Mouse (Mus musculus) spleen, adult 10 weeks (tissue): ENCODE results near the gene Lyzl4. TPM values are rescaled to one million over a fixed set of nuclear protein-coding genes. Genes with fewer than 3 reads are reported as not detected.

Source experiments
- polyA plus RNA-seq: library from polyadenylated mRNA; stranded (reverse); fragments of 350-450 nt; fragmentation: Illumina TruSeq; extraction: RNeasy Lipid Tissue Mini Kit (QIAGEN cat#74804); gene quantifications from one replicate; pipeline ENCODE4 v1.2.3, GENCODE M21; 2015; ENCODE audit warnings: low replicate concordance; ENCODE audit not compliant: insufficient read depth

Gene Lyzl4
- not detected for polyA plus RNA-seq

GRCm38 (mm10) chr9:121642001-121642400 is at the start of gene Lyzl4:
Gene Lyzl4, minus strand, starts transcription at chr9:121642096.

GRCm38 (mm10) chr9:121642401-121643181 is 695 bp upstream of the Lyzl4 start, which contains the start of gene Vipr1:
Gene Vipr1, plus strand, starts transcription at chr9:121642716.

Other genes starting within 250 kb of the Lyzl4 start
- gene Cck, start 146.4 kb downstream of the Lyzl4 start, polyA plus RNA-seq: not detected
- gene Vipr1, start 620 bp upstream of the Lyzl4 start, polyA plus RNA-seq: 10.0 TPM
- 7.6 TPM for gene Sec22c, start 63.4 kb upstream of the Lyzl4 start, polyA plus RNA-seq
- gene Ss18l2, start 68.2 kb upstream of the Lyzl4 start, polyA plus RNA-seq: 26.5 TPM
- 206 TPM for gene Nktr, start 77.1 kb upstream of the Lyzl4 start, polyA plus RNA-seq
- 0.81 TPM for gene Zfp651, start 117.2 kb upstream of the Lyzl4 start, polyA plus RNA-seq
- not detected for gene Klhl40, start 135.5 kb upstream of the Lyzl4 start, polyA plus RNA-seq
- not detected for gene Hhatl, start 150.4 kb upstream of the Lyzl4 start, polyA plus RNA-seq
- not detected for gene Ccdc13, start 197.4 kb upstream of the Lyzl4 start, polyA plus RNA-seq
- 51.9 TPM for gene Higd1a, start 216.3 kb upstream of the Lyzl4 start, polyA plus RNA-seq